Mouse (Mus musculus) gastrocnemius, adult 2 months (tissue): ENCODE results near the gene Igsf3. TPM values are rescaled to one million over a fixed set of nuclear protein-coding genes. Genes with fewer than 3 reads are reported as not detected.
A peak's percentile ranks its signal among the peaks of the same experiment; 100 is the strongest.

ENCODE experiments used
- DNase-seq: peaks from one replicate; pipeline ENCODE4 v3.0.0; 2022
- H3K27ac ChIP-seq: fragments of 200-600 bp; 2 replicates; pipeline ENCODE4 v1.8.1; 2022; ENCODE audit warnings: mild to moderate bottlenecking
- H3K4me3 ChIP-seq: fragments of 200-600 bp; 2 replicates; pipeline ENCODE4 v1.8.1; 2022; ENCODE audit warnings: mild to moderate bottlenecking, moderate library complexity
- CTCF ChIP-seq: fragments of 200-600 bp; IDR thresholded peaks from 2 replicates; pipeline ENCODE4 v1.8.1; 2022; ENCODE audit warnings: antibody characterized with exemption, mild to moderate bottlenecking, moderate library complexity
- intact Hi-C: fragments of 180-260 bp; cut with DNase I; formaldehyde crosslinking; loops from one replicate; pipeline ENCODE4 v1.15.1; 2025
- total RNA-seq, 2 experiments: library from RNA; stranded (reverse); gene quantifications; 2 replicates each; pipeline ENCODE4 v1.2.3; 2021

Igsf3 gene
- total RNA-seq, 2 experiments from 2014 or later, result 3.0 to 3.2 TPM

DNA sequence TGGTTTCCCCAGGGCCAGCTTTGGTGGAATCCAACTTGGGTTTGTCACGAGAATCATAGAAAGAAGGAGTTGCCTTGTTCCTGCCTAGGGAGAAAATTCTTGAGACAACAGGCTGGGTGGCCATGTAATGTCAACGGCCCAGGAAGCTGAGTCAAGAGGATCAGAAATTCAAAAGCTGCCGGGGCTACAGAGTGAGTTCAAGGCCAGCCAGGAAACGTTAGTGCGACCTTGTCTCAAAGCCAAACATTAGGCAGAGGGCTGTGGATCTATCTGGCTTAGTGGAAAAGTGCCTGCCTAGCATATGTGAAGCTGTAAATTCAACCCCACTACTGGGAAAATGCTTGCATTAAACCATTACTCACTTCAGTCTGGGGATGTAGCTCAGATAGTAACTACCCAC, 110.6 kb downstream of the Igsf3 start:
- TF ChIP-seq CTCF, result no peak
- Histone ChIP-seq H3K4me3 (no peak overlapping the region), H3K27ac (no peak overlapping the region)
- intact Hi-C loops, result no loop called here
- no peak for DNase-seq

DNA sequence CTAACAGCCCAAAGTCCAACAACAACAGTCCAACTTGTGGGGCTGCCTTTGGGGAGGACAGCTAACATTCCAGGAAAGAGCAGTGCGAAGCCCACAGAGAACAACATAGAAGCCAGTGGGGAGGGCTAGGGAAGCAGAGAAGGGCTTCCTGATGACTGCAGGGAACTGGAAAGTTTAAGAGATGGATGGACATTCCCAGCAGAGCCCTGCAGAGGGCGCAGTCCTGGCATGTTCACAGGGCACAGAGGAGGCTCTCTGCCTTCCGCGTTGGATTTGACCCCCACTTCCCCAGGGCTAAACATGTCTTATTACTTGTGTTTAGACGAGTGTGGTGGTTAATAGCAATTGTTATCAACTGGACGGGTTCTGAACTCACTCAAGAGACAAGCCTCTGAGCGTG, 111.3 kb downstream of the Igsf3 start:
- no peak for DNase-seq
- intact Hi-C loops, result no loop called here
- no peak for TF ChIP-seq CTCF

DNA sequence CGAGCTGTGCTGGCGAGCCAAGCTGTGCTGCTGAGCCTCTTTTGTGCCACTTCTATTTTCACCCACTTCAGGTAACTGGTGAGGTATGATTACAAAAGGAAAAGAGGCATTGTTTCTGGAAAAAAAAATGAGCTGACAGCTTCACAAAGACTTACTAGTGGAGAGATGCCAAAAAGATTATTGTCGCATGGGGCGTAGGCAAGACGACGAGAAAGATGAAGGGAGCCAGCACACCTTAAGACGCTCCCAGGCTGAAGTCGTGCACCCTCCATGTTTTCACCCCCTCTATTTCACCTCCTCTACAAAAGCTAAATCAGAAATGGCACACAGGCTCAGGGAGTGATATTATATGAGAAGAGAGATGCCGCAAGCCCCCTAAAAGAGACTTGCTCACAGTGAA, 113.6 kb downstream of the Igsf3 start:
- intact Hi-C loops, result no loop called here
- no peak for TF ChIP-seq CTCF
- H3K27ac ChIP-seq, result no peak overlapping the region

More for the DNA sequence above, 111.3 kb downstream of the Igsf3 start:
- no peak overlapping the region for H3K27ac ChIP-seq
- H3K4me3 ChIP-seq, result no peak overlapping the region

DNA sequence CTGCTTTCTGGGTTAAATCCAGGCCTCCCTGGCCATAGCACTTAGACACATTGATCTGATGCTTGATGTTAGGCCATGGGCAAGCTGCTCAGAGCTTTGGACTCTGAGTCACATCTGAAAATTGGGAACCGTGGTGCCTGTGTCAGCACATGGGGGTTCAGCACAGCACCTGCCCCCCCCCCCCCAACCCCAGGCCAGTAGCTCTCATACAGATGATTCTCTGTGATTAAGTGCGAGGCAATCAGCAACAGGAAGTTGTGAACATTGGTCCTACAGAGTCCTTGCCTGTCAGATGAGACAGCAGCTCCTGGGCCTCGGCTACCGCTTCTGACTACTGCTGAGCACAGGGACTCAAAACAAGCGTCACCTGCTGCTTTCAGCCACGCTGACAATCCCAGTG, 116.0 kb downstream of the Igsf3 start:
- no peak for TF ChIP-seq CTCF
- DNase-seq, result no peak
- Histone ChIP-seq H3K4me3 (no peak overlapping the region), H3K27ac (no peak overlapping the region)
- intact Hi-C loops, result no loop called here

More for the DNA sequence above, 113.6 kb downstream of the Igsf3 start:
- no peak overlapping the region for H3K4me3 ChIP-seq
- DNase-seq, result no peak

DNA sequence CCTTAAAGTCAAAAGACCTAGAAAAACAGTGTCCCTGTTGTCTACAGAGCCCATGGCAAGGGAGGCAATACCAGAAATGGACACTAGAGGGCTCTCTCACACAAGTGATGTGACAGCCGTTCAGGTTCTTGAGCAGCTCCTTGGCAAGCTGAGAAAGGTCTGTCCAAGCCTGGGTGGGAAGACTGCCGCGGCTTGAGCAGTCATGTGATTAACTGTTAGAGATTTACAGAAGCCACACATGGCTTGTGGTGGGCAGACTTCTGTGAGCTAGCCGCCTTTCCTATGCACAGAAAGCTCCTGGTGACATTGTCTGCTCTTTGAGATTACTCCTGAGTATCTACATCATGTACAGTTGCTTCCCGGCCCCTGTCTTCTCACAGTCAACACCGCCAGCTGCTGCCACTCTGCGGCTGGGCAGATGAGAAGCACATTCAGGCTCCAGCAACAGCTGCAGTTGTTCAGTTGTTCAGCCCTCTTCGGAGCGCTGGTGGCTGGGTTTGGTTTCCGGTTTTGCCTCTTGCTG, 117.1 kb downstream of the Igsf3 start:
- Histone ChIP-seq H3K27ac (peak overlapping the region; percentile 28; the same call in 1 of the 2 replicates), H3K4me3 (peak overlapping the region; percentile 55)
- intact Hi-C loops, result loop anchor here (1.0 to 2.0 kb wide), 2 partner anchors 313 to 318 kb away; no protein-coding TSS in a partner anchor
- peak; percentile 95 for TF ChIP-seq CTCF
- peak; percentile 82 for DNase-seq

GRCm38 (mm10) chr3:101497432-101498030, 120.6 kb downstream of the Igsf3 start:
- intact Hi-C loops, result no loop called here
- Histone ChIP-seq H3K27ac (no peak overlapping the region), H3K4me3 (no peak overlapping the region)
- no peak for TF ChIP-seq CTCF
- no peak for DNase-seq

DNA sequence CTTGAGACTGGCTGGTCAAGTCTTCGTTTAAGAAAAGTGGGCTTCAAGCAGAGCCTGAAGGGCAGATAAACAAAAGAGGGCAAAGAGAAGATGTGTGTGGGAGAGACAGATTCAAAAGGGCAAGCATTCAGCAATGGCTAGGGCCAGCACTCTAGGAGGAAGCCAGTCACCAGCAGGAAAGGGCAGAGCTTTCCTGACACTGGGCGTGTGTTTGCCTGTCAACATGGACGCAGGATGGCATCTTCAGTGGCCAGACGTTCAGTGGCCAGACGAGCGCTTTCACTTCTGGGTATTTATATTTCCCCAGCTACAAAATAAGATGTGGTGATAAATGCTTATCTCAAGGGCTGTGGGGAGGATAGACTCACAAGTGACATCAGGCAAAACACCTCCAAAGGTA, 123.0 kb downstream of the Igsf3 start:
- H3K4me3 ChIP-seq, result no peak overlapping the region
- DNase-seq, result no peak
- peak overlapping the region; percentile 16 for H3K27ac ChIP-seq
- intact Hi-C loops, result no loop called here
- no peak for TF ChIP-seq CTCF

DNA sequence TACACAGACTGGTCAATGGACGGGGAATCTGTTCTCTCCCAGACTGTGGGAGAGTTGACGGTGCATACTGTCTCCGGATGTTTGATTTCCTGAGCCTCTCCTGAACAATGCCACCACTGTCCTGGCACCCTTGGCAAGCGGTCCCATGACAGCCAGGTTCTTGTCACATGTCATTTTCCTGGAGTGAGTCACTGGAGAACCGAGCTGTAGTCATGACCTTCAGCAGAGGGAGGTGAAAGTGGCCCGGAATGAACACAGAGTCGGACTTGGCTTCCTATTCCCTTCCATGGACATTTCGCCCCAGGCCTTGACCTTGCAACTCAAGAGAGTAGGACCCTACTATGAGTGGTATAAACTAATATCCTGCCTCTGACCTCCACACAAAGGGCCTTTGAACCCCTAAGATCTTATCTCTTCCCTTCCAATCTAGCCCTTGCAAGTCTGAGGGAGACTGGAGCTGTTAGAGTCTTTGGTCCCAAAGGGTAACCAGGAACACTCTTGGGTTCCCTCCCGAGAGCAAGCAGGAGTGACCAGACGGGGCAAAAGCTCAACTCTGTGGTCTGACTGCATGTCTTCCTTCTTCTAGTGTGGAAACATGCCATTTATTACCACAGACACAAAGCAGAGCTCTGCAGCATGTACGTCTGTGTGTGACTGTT, 123.6 kb downstream of the Igsf3 start:
- no peak for DNase-seq
- Histone ChIP-seq H3K27ac (peak overlapping the region; percentile 16), H3K4me3 (no peak overlapping the region)
- TF ChIP-seq CTCF, result no peak
- intact Hi-C loops, result no loop called here

- no peak for DNase-seq
- no peak for TF ChIP-seq CTCF
- Histone ChIP-seq H3K27ac (peak overlapping the region; percentile 28; the same call in 1 of the 2 replicates), H3K4me3 (no peak overlapping the region)
- intact Hi-C loops, result loop anchor here (2.0 kb wide), 1 partner anchor 107 kb away; no protein-coding TSS in a partner anchor
These were observed 124.7 kb downstream of the Igsf3 start for GRCm38 (mm10) chr3:101501611-101502010.

DNA sequence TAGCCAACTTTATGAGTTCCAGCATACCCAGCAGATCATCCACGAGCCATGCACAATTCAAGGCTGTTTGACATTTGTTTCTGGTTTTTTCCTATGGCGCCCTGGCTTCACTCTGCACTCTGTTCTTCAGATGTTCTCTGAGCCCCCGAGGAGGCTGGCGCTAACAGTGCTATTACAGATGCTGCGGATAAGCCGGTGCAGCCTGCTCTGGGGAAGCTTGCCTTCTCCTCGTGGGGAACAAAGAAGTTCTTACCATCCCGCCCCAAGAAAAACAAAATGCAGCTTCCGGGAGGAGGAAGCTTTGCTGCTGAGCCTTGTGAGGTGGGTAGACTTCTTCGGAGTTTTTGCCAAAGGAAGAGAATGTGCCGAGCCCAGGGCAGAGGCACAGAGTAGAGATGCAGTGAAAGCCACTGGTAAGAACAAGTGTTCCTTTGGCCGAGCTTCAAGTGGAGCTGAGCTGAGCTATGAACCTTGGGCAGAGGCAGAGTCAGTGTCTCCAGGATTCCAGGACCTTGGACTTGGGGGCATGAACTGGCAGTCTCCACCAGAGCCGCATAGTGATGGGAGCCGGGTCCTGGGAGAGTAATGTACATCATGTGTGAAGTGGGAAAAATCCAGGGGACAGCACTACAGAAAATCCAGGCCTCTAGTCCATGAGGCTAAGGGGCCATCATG, 125.3 kb downstream of the Igsf3 start:
- DNase-seq, result no peak
- TF ChIP-seq CTCF, result no peak
- intact Hi-C loops, result loop anchor here (2.0 kb wide), 1 partner anchor 107 kb away; no protein-coding TSS in a partner anchor
- H3K27ac ChIP-seq, result peak overlapping the region; percentile 28; the same call in 1 of the 2 replicates
- H3K4me3 ChIP-seq, result no peak overlapping the region

GRCm38 (mm10) chr3:101506179-101506578, 129.3 kb downstream of the Igsf3 start:
- intact Hi-C loops, result loop anchor here (1.0 to 2.0 kb wide), 2 partner anchors 97 to 300 kb away; no protein-coding TSS in a partner anchor
- Histone ChIP-seq H3K27ac (no peak overlapping the region), H3K4me3 (no peak overlapping the region)
- peak; percentile 88 for DNase-seq
- peak; percentile 90 for TF ChIP-seq CTCF

- TF ChIP-seq CTCF, result no peak
- Histone ChIP-seq H3K27ac (peak overlapping the region; percentile 16; the same call in 1 of the 2 replicates), H3K4me3 (no peak overlapping the region)
- DNase-seq, result peak; percentile 35
- intact Hi-C loops, result loop anchor here (1.0 to 2.0 kb wide), 2 partner anchors 96 to 299 kb away; no protein-coding TSS in a partner anchor
These were observed 130.3 kb downstream of the Igsf3 start for GRCm38 (mm10) chr3:101506970-101507702.
